Comparison of ENCODE assay signal across 10 mouse cellular contexts in the genomic region with DNA sequence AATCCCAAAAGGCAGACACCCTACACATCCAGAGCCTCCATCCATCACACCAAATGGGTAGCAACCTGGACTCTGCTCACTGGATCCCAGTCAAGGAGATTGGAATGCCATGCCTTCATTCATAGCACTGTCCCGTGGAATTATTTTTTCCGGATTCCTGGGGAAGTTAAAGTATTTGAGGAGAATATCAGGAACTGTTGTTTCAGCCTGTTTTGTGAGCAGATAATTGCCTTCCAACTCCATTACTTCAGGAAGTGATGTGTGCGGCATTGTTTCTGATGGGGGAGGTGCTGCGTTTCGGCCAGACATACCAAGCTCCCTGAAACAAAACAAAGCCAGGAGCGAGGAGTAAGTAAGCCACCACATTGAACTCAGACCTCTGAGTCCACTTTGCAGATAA. TPM values are rescaled to one million over a fixed set of nuclear protein-coding genes. Genes with fewer than 3 reads are reported as not detected.
A peak's percentile ranks its signal among the peaks of the same experiment; 100 is the strongest.
DNase-seq lines count a peak whose midpoint lies in the region; ATAC-seq lines count a peak whose summit lies in the region.
"Had no signal": no experiment of that assay in that cellular context is flagged by ENCODE, and none has a peak within 500 bp of the region (broad histone marks: within the 10 kb centered on the region; RNA-seq: fewer than 3 reads in every experiment).

No protein-coding gene starts in this region.

- WGBS in forebrain, embryonic 10.5 days = 54% methylated on average over 6 of the region's 6 CpGs
- WGBS in forebrain, embryonic 16.5 days = 47% methylated on average over 6 of the region's 6 CpGs
- WGBS in embryonic facial prominence, embryonic 11.5 days = 38% methylated on average over 6 of the region's 6 CpGs

- H3K9ac ChIP-seq in forebrain, embryonic 16.5 days (replicated peaks; ENCODE audit: low read depth, low read length) = no peak overlapping the region
- no peak overlapping the region for H3K9ac ChIP-seq in embryonic facial prominence, embryonic 11.5 days (replicated peaks; ENCODE audit: low read length)
- H3K9ac ChIP-seq: forebrain, embryonic 13.5 days had no signal

- H3K27me3 ChIP-seq in forebrain, embryonic 10.5 days (ENCODE audit: poor library complexity, severe bottlenecking) = no peaks in the 10 kb centered on the region
- H3K27me3 ChIP-seq in forebrain, embryonic 16.5 days (replicated peaks; ENCODE audit: control insufficient read depth, insufficient read depth, low read length) = no peaks in the 10 kb centered on the region
- H3K27me3 ChIP-seq in embryonic facial prominence, embryonic 11.5 days (ENCODE audit: control insufficient read depth, insufficient read depth, low read length) = no peaks in the 10 kb centered on the region
- H3K27me3 ChIP-seq: forebrain, embryonic 13.5 days had no signal

- no peak overlapping the region for H3K4me2 ChIP-seq in forebrain, embryonic 16.5 days (ENCODE audit: low read length)
- no peak overlapping the region for H3K4me2 ChIP-seq in embryonic facial prominence, embryonic 11.5 days (ENCODE audit: low read depth, low read length)
- H3K4me2 ChIP-seq: forebrain, embryonic 13.5 days had no signal

- H3K4me1 ChIP-seq in forebrain, embryonic 10.5 days = peaks cover 22% of the 10 kb centered on the region
- H3K4me1 ChIP-seq in forebrain, embryonic 16.5 days (replicated peaks; ENCODE audit: control insufficient read depth, insufficient read depth, low read length) = no peaks in the 10 kb centered on the region
- no peaks in the 10 kb centered on the region for H3K4me1 ChIP-seq in embryonic facial prominence, embryonic 11.5 days (ENCODE audit: control insufficient read depth, insufficient read depth, low read length)
- H3K4me1 ChIP-seq: forebrain, embryonic 13.5 days had no signal

- H3K27ac ChIP-seq in forebrain, embryonic 10.5 days = no peak overlapping the region
- H3K27ac ChIP-seq in forebrain, embryonic 16.5 days (ENCODE audit: low read length) = no peak overlapping the region
- no peak overlapping the region for H3K27ac ChIP-seq in embryonic facial prominence, embryonic 11.5 days (replicated peaks; ENCODE audit: low read depth, low read length)
- H3K27ac ChIP-seq: forebrain, embryonic 13.5 days had no signal

- DNase-seq in forebrain, embryonic 10.5 days (ENCODE audit: extremely low spot score, low spot score) = peak; percentile 16
- peak; percentile 35 for DNase-seq in embryonic facial prominence, embryonic 11.5 days (ENCODE audit: low spot score)
- peak; percentile 31 to 44 for DNase-seq in heart, postnatal 14 days
- peak; percentile 47 for DNase-seq in lung, postnatal 10 days
- no peak for DNase-seq in adrenal gland, postnatal 4 days (ENCODE audit: low spot score in 2 of 2)
- no peak for DNase-seq in left cerebral cortex, postnatal 4 days
- DNase-seq in right cerebral cortex, postnatal 25 days = no peak
- DNase-seq: cerebellum, postnatal 14 days had no signal

- H3K4me3 ChIP-seq in forebrain, embryonic 10.5 days = no peak overlapping the region
- H3K4me3 ChIP-seq in forebrain, embryonic 16.5 days (replicated peaks; ENCODE audit: low read length) = no peak overlapping the region
- no peak overlapping the region for H3K4me3 ChIP-seq in embryonic facial prominence, embryonic 11.5 days (ENCODE audit: low read depth, low read length)
- H3K4me3 ChIP-seq: forebrain, embryonic 13.5 days had no signal

- intact Hi-C loops in heart, postnatal 14 days (cut with DNase I) = no loop called here
- intact Hi-C loops in left cerebral cortex, postnatal 4 days (cut with DNase I) = no loop called here

- ATAC-seq in forebrain, embryonic 16.5 days = no peak
- ATAC-seq in embryonic facial prominence, embryonic 11.5 days (replicated peaks; ENCODE audit: insufficient number of reproducible peaks, low FRiP score, low TSS enrichment, low read depth) = no peak
- ATAC-seq: forebrain, embryonic 13.5 days had no signal

- H3K9me3 ChIP-seq in forebrain, embryonic 10.5 days = no peaks in the 10 kb centered on the region
- no peaks in the 10 kb centered on the region for H3K9me3 ChIP-seq in forebrain, embryonic 16.5 days (ENCODE audit: control insufficient read depth, low read length)
- H3K9me3 ChIP-seq in embryonic facial prominence, embryonic 11.5 days (replicated peaks; ENCODE audit: control insufficient read depth, low read length) = no peaks in the 10 kb centered on the region
- H3K9me3 ChIP-seq: forebrain, embryonic 13.5 days had no signal

- no peaks in the 10 kb centered on the region for H3K36me3 ChIP-seq in forebrain, embryonic 10.5 days (replicated peaks)
- no peaks in the 10 kb centered on the region for H3K36me3 ChIP-seq in forebrain, embryonic 16.5 days (ENCODE audit: control insufficient read depth, insufficient read depth)
- H3K36me3 ChIP-seq in embryonic facial prominence, embryonic 11.5 days (replicated peaks; ENCODE audit: control insufficient read depth, insufficient read depth, low read depth, low read length) = no peaks in the 10 kb centered on the region

RNA-seq across cellular contexts. Expression of a gene that starts 41.8 kb away (rescaled TPM):
- polyA plus RNA-seq in forebrain, embryonic 10.5 days (2016; fragmentation: Nextera tagmentation; extraction: Ambion mirVana) = 24.2 and 27.0 TPM in 2 replicates
- polyA plus RNA-seq in forebrain, embryonic 16.5 days (2015; fragmentation: Nextera tagmentation; extraction: Ambion mirVana) = 20.1 and 25.1 TPM in 2 replicates
- 27.9 and 31.4 TPM in 2 replicates for polyA plus RNA-seq in embryonic facial prominence, embryonic 11.5 days (2014; fragmentation: Nextera tagmentation; extraction: Ambion mirVana)
- total RNA-seq in heart, postnatal 14 days (2021) = 10 to 100 TPM in 1 of 2 experiments, 1 to 10 TPM in 1; 8.3 to 10.4 TPM
- 10 to 100 TPM; 22.3 to 23.9 TPM for total RNA-seq in adrenal gland, postnatal 4 days (2021)
- 10 to 100 TPM; 10.4 to 11.4 TPM for total RNA-seq in left cerebral cortex, postnatal 4 days (2021)

Comparison
In these comparisons a context has a peak if more than half of its experiments do, and no peak if none do; other contexts are left out.
1. DNase-seq: peak in forebrain, embryonic 10.5 days (single experiment), embryonic facial prominence, embryonic 11.5 days (single experiment), heart, postnatal 14 days (2 of 2) and lung, postnatal 10 days (single experiment); none in adrenal gland, postnatal 4 days (0 of 2), left cerebral cortex, postnatal 4 days (single experiment) and right cerebral cortex, postnatal 25 days (single experiment).